Mouse (Mus musculus) hindbrain, embryonic 13.5 days (tissue): Measurements from ENCODE around the gene Slc44a3. TPM values are rescaled to one million over a fixed set of nuclear protein-coding genes. Genes with fewer than 3 reads are reported as not detected.

Experiments
- polyA plus RNA-seq: library from polyadenylated mRNA; unstranded; fragments of >200 nt; fragmentation: Nextera tagmentation; extraction: Ambion mirVana; gene quantifications from 2 replicates; pipeline ENCODE4 v1.2.1, GENCODE M21; 2015

The Slc44a3 gene
- polyA plus RNA-seq, 1 experiment from 2014 or later: 0.78 TPM

Other genes starting within 250 kb of the Slc44a3 start
- gene Tmem56, start 249.3 kb downstream of the Slc44a3 start, polyA plus RNA-seq: 1.3 and 1.5 TPM in 2 replicates
- gene Alg14, start 240.6 kb downstream of the Slc44a3 start, polyA plus RNA-seq: 34.1 and 39.7 TPM in 2 replicates
- gene Cnn3, start 105.9 kb downstream of the Slc44a3 start, polyA plus RNA-seq: 633 and 654 TPM in 2 replicates
- gene 4930432M17Rik, start 138.4 kb upstream of the Slc44a3 start, polyA plus RNA-seq: not detected in 2 replicates
- gene F3, start 191.1 kb upstream of the Slc44a3 start, polyA plus RNA-seq: 5.6 and 5.8 TPM in 2 replicates